Mouse (Mus musculus) midbrain, embryonic 11.5 days (tissue): ENCODE results near the gene Cdr2l. TPM values are rescaled to one million over a fixed set of nuclear protein-coding genes. Genes with fewer than 3 reads are reported as not detected.
"Not testable (repeated sequence)": the region's sequence is repeated elsewhere in the genome, so short reads cannot be mapped to it uniquely, and the experiment has no call there.

Source experiments
- ATAC-seq: fragments of 200-750 bp; cut with Nextera tagmentation; 2 replicates; pipeline ENCODE4 v1.8.0; 2017; ENCODE audit warnings: moderate TSS enrichment, moderate library complexity; ENCODE audit not compliant: low FRiP score
- DNase-seq: peaks from one replicate; pipeline ENCODE4 v3.0.0; 2015; ENCODE audit warnings: low spot score; ENCODE audit errors: missing footprints
- H3K27ac ChIP-seq: fragments of 300-500 bp; sonication (generic); 2 replicates; pipeline ENCODE4 v1.5.1; 2014; ENCODE audit warnings: low read depth, low read length
- H3K27me3 ChIP-seq: fragments of 300-500 bp; sonication (generic); 2 replicates; pipeline ENCODE4 v1.6.1; 2014; ENCODE audit warnings: mild to moderate bottlenecking, low read length, moderate library complexity, mixed read lengths; ENCODE audit not compliant: control insufficient read depth, insufficient read depth
- H3K36me3 ChIP-seq: fragments of 300-500 bp; sonication (generic); 2 replicates; pipeline ENCODE4 v1.6.1; 2014; ENCODE audit warnings: mild to moderate bottlenecking, low read length, moderate library complexity, mixed read lengths; ENCODE audit not compliant: control insufficient read depth, insufficient read depth
- H3K4me1 ChIP-seq: fragments of 300-500 bp; sonication (generic); 2 replicates; pipeline ENCODE4 v1.6.1; 2014; ENCODE audit warnings: low read length; ENCODE audit not compliant: control insufficient read depth, insufficient read depth
- H3K4me2 ChIP-seq: fragments of 300-500 bp; sonication (generic); 2 replicates; pipeline ENCODE4 v1.6.1; 2014; ENCODE audit warnings: mild to moderate bottlenecking, moderate library complexity
- H3K4me3 ChIP-seq: fragments of 300-500 bp; sonication (generic); 2 replicates; pipeline ENCODE4 v1.5.1; 2014; ENCODE audit warnings: low read depth, low read length
- H3K9ac ChIP-seq: fragments of 300-500 bp; sonication (generic); 2 replicates; pipeline ENCODE4 v1.6.1; 2014; ENCODE audit warnings: low read length
- H3K9me3 ChIP-seq: fragments of 300-500 bp; sonication (generic); 2 replicates; pipeline ENCODE4 v1.6.1; 2016; ENCODE audit warnings: low read length; ENCODE audit not compliant: control insufficient read depth
- WGBS: fragments of 180-500 bp; shearing (Covaris S2); extraction: QIAGEN DNeasy Blood & Tissue Kit; methylation state at CpG from one replicate; pipeline ENCODE4 v1.1.7; 2014; 5-methylcytosine and 5-hydroxymethylcytosine counted together
- polyA plus RNA-seq: library from polyadenylated mRNA; unstranded; fragments of >200 nt; fragmentation: Nextera tagmentation; extraction: Ambion mirVana; gene quantifications from 2 replicates; pipeline ENCODE4 v1.2.1, GENCODE M21; 2014

Gene Cdr2l
- polyA plus RNA-seq, 1 experiment from 2014 or later = 20.9 TPM

- DNase-seq = no peak
- Histone ChIP-seq H3K4me2 (peak overlapping the region; percentile 73), H3K27me3 (peaks cover 3% of the 10 kb centered on the region; the same call in 1 of the 2 replicates), H3K36me3 (no peaks in the 10 kb centered on the region), H3K4me3 (no peak overlapping the region; the same call in 1 of the 2 replicates), H3K27ac (no peak overlapping the region), H3K4me1 (peaks cover 8% of the 10 kb centered on the region), H3K9ac (peak overlapping the region; percentile 67), H3K9me3 (no peaks in the 10 kb centered on the region)
- WGBS = 69% methylated on average over 12 of the region's 12 CpGs
- no peak for ATAC-seq
Measured at GRCm38 (mm10) chr11:115374695-115375425, 6.9 kb upstream of the Cdr2l start.

- Histone ChIP-seq H3K4me2 (no peak overlapping the region), H3K36me3 (no peaks in the 10 kb centered on the region), H3K9ac (no peak overlapping the region), H3K27ac (no peak overlapping the region), H3K4me1 (peaks cover 8% of the 10 kb centered on the region), H3K27me3 (peaks cover 3% of the 10 kb centered on the region; the same call in 1 of the 2 replicates), H3K4me3 (no peak overlapping the region), H3K9me3 (no peaks in the 10 kb centered on the region)
- ATAC-seq = no peak
- no peak for DNase-seq
- WGBS = 80% methylated on average over 7 of the region's 7 CpGs
Measured at GRCm38 (mm10) chr11:115376722-115377121, 5.0 kb upstream of the Cdr2l start.

- peaks cover 3% of the 10 kb centered on the region; the same call in 1 of the 2 replicates for H3K27me3 ChIP-seq
- DNase-seq = no peak
- 88% methylated on average over 4 of the region's 4 CpGs for WGBS
Measured at GRCm38 (mm10) chr11:115377254-115377653, 4.5 kb upstream of the Cdr2l start.

GRCm38 (mm10) chr11:115377854-115378253 is 3.9 kb upstream of the Cdr2l start:
- Histone ChIP-seq H3K36me3 (no peaks in the 10 kb centered on the region), H3K27me3 (peaks cover 3% of the 10 kb centered on the region; the same call in 1 of the 2 replicates), H3K9me3 (no peaks in the 10 kb centered on the region), H3K4me2 (no peak overlapping the region), H3K27ac (no peak overlapping the region), H3K9ac (no peak overlapping the region), H3K4me1 (peaks cover 14% of the 10 kb centered on the region), H3K4me3 (no peak overlapping the region)
- DNase-seq = no peak
- no peak for ATAC-seq
- WGBS = 82% methylated on average over 7 of the region's 7 CpGs

More at GRCm38 (mm10) chr11:115377254-115377653, 4.5 kb upstream of the Cdr2l start:
- H3K9me3 ChIP-seq = no peaks in the 10 kb centered on the region
- ATAC-seq = no peak
- peaks cover 8% of the 10 kb centered on the region for H3K4me1 ChIP-seq
- no peak overlapping the region for H3K4me3 ChIP-seq
- no peaks in the 10 kb centered on the region for H3K36me3 ChIP-seq
- H3K4me2 ChIP-seq = no peak overlapping the region
- H3K27ac ChIP-seq = no peak overlapping the region
- no peak overlapping the region for H3K9ac ChIP-seq

- H3K9me3 ChIP-seq = no peaks in the 10 kb centered on the region
- no peak overlapping the region; the same call in 1 of the 2 replicates for H3K27ac ChIP-seq
- H3K4me3 ChIP-seq = peak overlapping the region; percentile 87
- no peaks in the 10 kb centered on the region for H3K27me3 ChIP-seq
- peak; percentile 89 for DNase-seq
- H3K4me1 ChIP-seq = peaks cover 27% of the 10 kb centered on the region
- WGBS = 14% methylated on average over 9 of the region's 9 CpGs
- no peak for ATAC-seq
- H3K4me2 ChIP-seq = peak overlapping the region; percentile 89
- H3K9ac ChIP-seq = peak overlapping the region; percentile 95; the same call in 1 of the 2 replicates
- no peaks in the 10 kb centered on the region for H3K36me3 ChIP-seq
Measured at GRCm38 (mm10) chr11:115381276-115381675, 440 bp upstream of the Cdr2l start.

- ATAC-seq (no peak), DNase-seq (no peak)
- no peaks in the 10 kb centered on the region for H3K27me3 ChIP-seq
- H3K36me3 ChIP-seq = no peaks in the 10 kb centered on the region
- H3K9me3 ChIP-seq = no peaks in the 10 kb centered on the region
- H3K27ac ChIP-seq = no peak overlapping the region
- H3K9ac ChIP-seq = peak overlapping the region; percentile 95
- H3K4me3 ChIP-seq = peak overlapping the region; percentile 87
- peak overlapping the region; percentile 89 for H3K4me2 ChIP-seq
- peaks cover 27% of the 10 kb centered on the region for H3K4me1 ChIP-seq
- 13% methylated on average over 5 of the region's 5 CpGs for WGBS
Measured at GRCm38 (mm10) chr11:115382891-115383290, 1.2 kb downstream of the Cdr2l start.

- DNase-seq = no peak
Measured at GRCm38 (mm10) chr11:115383701-115384474, 2.2 kb downstream of the Cdr2l start.

GRCm38 (mm10) chr11:115384587-115384986 is 2.9 kb downstream of the Cdr2l start:
- no peak overlapping the region for H3K27ac ChIP-seq
- H3K4me2 ChIP-seq = no peak overlapping the region
- no peak overlapping the region; the same call in 1 of the 2 replicates for H3K9ac ChIP-seq

More at GRCm38 (mm10) chr11:115383701-115384474, 2.2 kb downstream of the Cdr2l start:
- Histone ChIP-seq H3K4me3 (peak overlapping the region; percentile 87), H3K27ac (no peak overlapping the region), H3K4me2 (peak overlapping the region; percentile 89), H3K9ac (peak overlapping the region; percentile 95; the same call in 1 of the 2 replicates), H3K27me3 (no peaks in the 10 kb centered on the region), H3K4me1 (peaks cover 27% of the 10 kb centered on the region), H3K9me3 (no peaks in the 10 kb centered on the region), H3K36me3 (no peaks in the 10 kb centered on the region)
- WGBS = 68% methylated on average over 16 of the region's 16 CpGs
- ATAC-seq = no peak

GRCm38 (mm10) chr11:115386859-115387258 is 5.1 kb downstream of the Cdr2l start:
- not testable (repeated sequence) for H3K27me3 ChIP-seq, H3K9me3 ChIP-seq, DNase-seq, H3K4me2 ChIP-seq, H3K27ac ChIP-seq, H3K4me3 ChIP-seq, H3K9ac ChIP-seq, ATAC-seq, H3K36me3 ChIP-seq
- 94% methylated on average over 3 of the region's 3 CpGs for WGBS
- peaks cover 27% of the 10 kb centered on the region for H3K4me1 ChIP-seq

More at GRCm38 (mm10) chr11:115384587-115384986, 2.9 kb downstream of the Cdr2l start:
- Histone ChIP-seq H3K4me3 (no peak overlapping the region), H3K36me3 (no peaks in the 10 kb centered on the region), H3K9me3 (no peaks in the 10 kb centered on the region), H3K4me1 (peaks cover 27% of the 10 kb centered on the region), H3K27me3 (no peaks in the 10 kb centered on the region)
- ATAC-seq (no peak), DNase-seq (no peak)
- 85% methylated on average over 5 of the region's 5 CpGs for WGBS
